Mouse (Mus musculus) cortical plate, adult 2 months (tissue): ENCODE data around the gene Peli2. TPM values are rescaled to one million over a fixed set of nuclear protein-coding genes. Genes with fewer than 3 reads are reported as not detected.

Experiments used
- H3K27ac ChIP-seq: fragments of 200-500 bp; 2 replicates; pipeline ENCODE4 v1.5.1; 2012; ENCODE audit warnings: low read length, control low read depth, inconsistent platforms; ENCODE audit not compliant: insufficient read depth
- H3K4me1 ChIP-seq: fragments of 200-500 bp; 2 replicates; pipeline ENCODE4 v1.6.1; 2011; ENCODE audit warnings: low read length; ENCODE audit not compliant: control insufficient read depth, insufficient read depth
- H3K4me3 ChIP-seq: fragments of 200-500 bp; 2 replicates; pipeline ENCODE4 v1.5.1; 2011; ENCODE audit warnings: mild to moderate bottlenecking, low read length, control low read depth; ENCODE audit not compliant: insufficient read depth
- CTCF ChIP-seq: fragments of 200-500 bp; IDR thresholded peaks from 2 replicates; pipeline ENCODE4 v1.5.1; 2011; ENCODE audit warnings: mild to moderate bottlenecking, control low read depth, low read length; ENCODE audit not compliant: insufficient read depth; ENCODE audit errors: extremely low read depth
- POLR2A ChIP-seq: fragments of 200-500 bp; IDR thresholded peaks from 2 replicates; pipeline ENCODE4 v1.6.1; 2011; ENCODE audit warnings: mild to moderate bottlenecking, low read length, control low read depth; ENCODE audit not compliant: insufficient read depth; ENCODE audit errors: extremely low read depth
- polyA plus RNA-seq: library from polyadenylated mRNA; depleted of rRNA; stranded (reverse); fragments of >200 nt; gene quantifications from 2 replicates; pipeline ENCODE4 v1.2.3, GENCODE M21; 2012

Gene Peli2
- polyA plus RNA-seq, 1 experiment = 14.0 TPM

DNA sequence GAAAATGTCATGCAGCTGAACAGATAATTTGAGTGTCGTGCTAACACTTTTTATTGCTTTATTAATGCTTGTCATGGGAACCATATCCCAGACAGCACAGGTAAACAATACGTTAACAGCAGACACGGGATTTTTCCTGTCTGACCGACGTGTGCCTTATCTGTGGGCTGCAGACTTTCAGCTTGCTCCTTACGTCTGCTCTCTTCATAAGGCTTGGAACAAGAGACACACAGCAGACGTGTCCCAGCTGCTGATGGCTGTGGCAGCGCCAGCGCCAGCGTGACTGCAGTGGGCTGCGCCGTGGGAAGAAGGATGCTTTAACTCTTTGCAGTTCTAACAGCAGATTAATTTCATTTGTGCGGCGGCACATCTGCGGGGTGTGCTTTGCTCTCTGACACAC is 86.5 kb downstream of the Peli2 start:
- Histone ChIP-seq H3K27ac (no peak overlapping the region), H3K4me1 (no peaks in the 10 kb centered on the region), H3K4me3 (no peak overlapping the region)
- TF ChIP-seq CTCF (no peak), POLR2A (0 out of 2 replicates have a peak, but pooled peaks have one; percentile 17)

DNA sequence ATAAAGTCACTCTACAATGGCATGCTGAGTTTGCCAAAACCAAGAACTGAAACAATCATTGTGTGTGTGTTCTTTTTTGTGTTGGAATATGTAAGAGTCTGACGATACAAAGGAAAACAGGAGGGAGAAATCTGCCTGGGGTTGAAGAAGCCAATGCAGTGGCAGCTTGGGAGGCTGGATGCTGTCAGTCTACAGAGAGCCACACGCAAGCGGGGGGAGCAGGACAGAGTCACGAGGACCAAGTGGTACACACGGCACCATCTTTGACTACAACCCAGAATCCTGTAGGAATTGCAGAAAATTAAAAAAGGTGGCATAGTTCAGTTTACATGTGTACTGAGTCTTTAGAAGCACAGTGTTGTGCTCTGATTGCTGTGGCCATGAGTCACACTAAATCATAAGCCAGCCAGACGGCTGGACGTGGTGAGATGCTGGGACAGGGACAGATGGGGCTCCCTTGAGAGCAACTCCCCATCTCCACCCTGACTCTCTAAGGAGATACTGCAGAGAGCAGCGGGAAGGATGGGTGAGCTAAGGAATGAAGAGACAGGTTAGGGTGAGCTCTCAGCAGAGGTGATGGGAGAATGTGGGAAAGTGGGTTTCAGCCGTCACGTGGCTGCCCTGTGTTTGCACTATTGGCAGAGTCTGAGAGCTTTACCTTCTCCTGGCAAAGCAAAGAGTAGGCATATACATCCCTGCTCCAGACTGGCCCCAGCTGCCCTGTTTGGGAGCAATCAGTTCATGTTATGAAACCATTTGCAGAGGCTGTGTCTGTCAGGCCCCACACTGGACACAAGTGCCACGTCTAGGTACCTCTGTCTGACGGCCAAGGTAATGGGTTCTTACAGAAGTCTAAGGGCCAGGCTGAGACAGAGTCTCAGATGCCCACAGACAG is 87.4 kb downstream of the Peli2 start:
- Histone ChIP-seq H3K27ac (no peak overlapping the region), H3K4me1 (peaks cover 2% of the 10 kb centered on the region), H3K4me3 (no peak overlapping the region)
- TF ChIP-seq CTCF (no peak), POLR2A (no peak)

DNA sequence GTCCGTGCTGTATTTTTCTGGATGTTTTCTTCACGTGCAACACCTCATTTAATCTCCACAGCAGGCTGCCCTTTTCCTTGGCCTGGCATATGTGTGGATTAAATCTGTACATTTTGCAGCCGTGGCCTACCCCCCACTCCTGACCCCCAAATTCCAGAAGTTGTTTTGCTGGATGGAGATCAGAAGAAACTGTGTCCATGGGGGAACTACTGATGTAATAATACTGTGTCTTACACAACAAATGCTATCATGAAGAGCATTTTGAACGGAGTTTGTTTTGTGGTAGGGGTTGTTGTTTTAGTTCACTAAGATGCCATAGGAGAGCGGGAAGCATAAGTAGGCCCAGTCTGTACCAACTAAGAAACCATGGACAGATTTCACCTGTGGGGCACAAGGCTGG is 88.8 kb downstream of the Peli2 start:
- H3K4me1 ChIP-seq = peaks cover 3% of the 10 kb centered on the region
- H3K4me3 ChIP-seq = no peak overlapping the region
- TF ChIP-seq POLR2A = no peak
- no peak for TF ChIP-seq CTCF
- H3K27ac ChIP-seq = no peak overlapping the region

DNA sequence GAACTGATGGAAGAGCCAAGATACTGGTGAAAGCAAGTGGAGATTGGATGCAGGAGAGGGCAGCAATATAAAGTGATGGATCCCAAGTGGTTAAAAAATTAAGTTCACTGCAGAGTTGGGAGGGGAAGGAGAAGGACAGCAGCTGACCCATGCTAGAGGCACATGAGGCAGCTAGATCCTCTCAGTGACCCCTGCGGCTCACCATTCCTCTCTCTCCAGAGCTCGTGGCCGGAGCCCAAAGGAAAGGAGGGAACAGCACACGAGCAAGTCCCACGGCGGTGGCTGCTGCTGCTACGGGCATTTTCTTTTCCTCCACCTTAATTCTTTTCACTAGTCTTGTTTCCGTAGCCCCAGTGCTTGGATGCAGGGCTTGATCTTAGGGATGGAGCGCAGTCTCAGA is 89.5 kb downstream of the Peli2 start:
- H3K4me1 ChIP-seq = peaks cover 3% of the 10 kb centered on the region
- TF ChIP-seq POLR2A = no peak
- no peak for TF ChIP-seq CTCF
- H3K4me3 ChIP-seq = no peak overlapping the region
- no peak overlapping the region for H3K27ac ChIP-seq

DNA sequence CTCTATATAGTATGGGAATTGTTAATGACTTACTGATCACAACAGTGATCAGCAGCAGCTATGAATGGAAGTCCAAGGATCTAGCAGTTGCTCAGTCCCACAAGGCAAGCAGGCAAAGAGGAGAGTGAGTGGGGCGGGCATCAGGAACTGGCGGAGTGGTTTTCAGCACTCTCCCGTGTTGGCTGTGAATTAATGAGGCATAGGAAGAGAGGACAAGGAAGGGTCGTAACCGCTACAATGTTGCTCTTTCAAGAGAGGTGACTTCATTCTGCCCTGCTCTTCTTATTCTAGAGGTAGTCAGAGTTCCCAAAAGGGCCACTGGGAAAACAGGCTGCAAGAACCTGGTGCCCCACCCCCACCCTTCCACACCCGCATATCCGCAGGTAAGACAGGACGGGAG is 90.9 kb downstream of the Peli2 start:
- peaks cover 3% of the 10 kb centered on the region for H3K4me1 ChIP-seq
- no peak for TF ChIP-seq CTCF
- TF ChIP-seq POLR2A = no peak
- H3K4me3 ChIP-seq = no peak overlapping the region
- H3K27ac ChIP-seq = no peak overlapping the region

DNA sequence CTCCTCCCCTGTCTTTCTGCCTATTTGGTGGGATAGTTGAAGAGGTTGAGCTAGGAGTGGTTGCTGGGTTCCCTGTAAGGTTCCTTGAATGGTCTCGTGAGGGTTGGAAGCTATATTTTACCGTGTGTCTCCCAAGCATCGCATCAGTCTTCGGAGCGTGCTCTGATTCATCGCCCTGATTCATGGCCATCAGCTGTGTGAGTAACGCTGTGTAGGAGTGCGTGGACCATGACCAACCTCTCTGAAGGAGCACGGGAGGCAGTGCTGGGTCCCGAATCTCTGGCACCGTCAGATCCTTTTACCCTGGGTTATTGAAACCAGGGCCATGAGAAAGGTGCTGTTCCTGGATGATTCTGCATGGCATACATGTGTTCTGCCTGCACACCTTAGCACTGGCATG is 92.2 kb downstream of the Peli2 start:
- Histone ChIP-seq H3K4me3 (no peak overlapping the region), H3K4me1 (peaks cover 3% of the 10 kb centered on the region), H3K27ac (no peak overlapping the region)
- TF ChIP-seq POLR2A (no peak), CTCF (no peak)

DNA sequence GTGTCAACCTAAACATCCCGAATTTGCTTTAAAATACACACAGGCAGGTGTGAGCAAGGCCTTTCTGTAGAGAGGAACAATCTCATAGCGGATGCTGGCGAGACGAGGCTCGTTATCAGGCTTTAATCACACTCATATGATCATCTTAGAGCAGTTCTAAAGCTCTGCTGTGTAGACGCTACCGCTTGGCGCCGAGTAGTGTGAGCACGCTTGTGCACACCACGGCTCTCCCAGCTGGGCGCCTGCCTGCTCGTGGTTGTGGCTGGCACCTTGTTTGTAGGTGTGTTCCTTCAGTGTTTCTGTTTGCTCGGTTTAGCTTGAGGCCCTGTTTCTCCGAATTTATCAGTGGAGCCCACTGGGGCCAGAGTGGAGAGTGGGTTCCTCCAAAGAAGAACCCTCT is 93.0 kb downstream of the Peli2 start:
- no peak overlapping the region for H3K4me3 ChIP-seq
- H3K4me1 ChIP-seq = peaks cover 3% of the 10 kb centered on the region
- TF ChIP-seq POLR2A (no peak), CTCF (no peak)
- no peak overlapping the region for H3K27ac ChIP-seq

DNA sequence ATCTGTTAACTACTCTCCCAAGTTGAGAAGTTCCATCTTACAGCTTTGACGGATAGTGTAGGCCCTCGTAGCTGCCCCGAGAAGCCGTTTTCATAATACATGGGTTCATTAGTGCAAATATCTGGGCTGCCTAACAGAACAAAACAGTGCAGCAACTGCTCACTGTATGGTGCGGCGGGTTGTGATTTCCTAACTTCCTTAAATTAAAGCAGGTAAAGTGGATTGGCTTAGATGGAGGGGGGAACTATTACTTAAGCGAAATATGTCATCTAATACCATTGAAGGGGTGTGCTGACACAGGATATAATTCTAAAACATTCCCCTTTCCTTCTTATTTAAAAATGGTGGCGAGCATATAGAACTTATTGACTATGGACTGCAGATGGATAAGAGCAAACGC is 101.4 kb downstream of the Peli2 start:
- Histone ChIP-seq H3K4me1 (peaks cover 4% of the 10 kb centered on the region), H3K4me3 (no peak overlapping the region), H3K27ac (no peak overlapping the region)
- TF ChIP-seq CTCF = no peak
- no peak for TF ChIP-seq POLR2A

DNA sequence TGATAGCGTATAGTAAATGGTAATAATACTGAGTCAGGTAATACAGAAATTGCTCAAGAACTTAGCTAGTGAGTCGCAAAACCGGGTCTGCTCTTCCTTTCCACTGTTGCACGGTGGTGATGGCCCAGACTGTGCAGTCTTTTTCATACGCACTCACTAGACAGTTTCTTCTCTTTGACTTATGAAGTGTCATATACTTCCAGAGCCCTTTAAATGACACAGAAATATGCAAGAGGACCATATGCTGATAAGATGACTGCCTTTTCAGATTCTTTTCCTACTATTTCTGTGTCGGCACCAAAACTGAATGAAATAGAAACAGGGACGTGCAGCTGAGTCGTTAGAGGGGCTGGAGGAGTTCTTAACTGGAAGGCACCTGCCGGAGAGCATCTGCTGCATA is 102.1 kb downstream of the Peli2 start:
- H3K27ac ChIP-seq = no peak overlapping the region
- H3K4me1 ChIP-seq = peaks cover 4% of the 10 kb centered on the region
- no peak overlapping the region for H3K4me3 ChIP-seq
- no peak for TF ChIP-seq POLR2A
- no peak for TF ChIP-seq CTCF

- no peak for TF ChIP-seq CTCF
- no peak for TF ChIP-seq POLR2A
- H3K4me3 ChIP-seq = no peak overlapping the region
- peaks cover 4% of the 10 kb centered on the region for H3K4me1 ChIP-seq
- no peak overlapping the region for H3K27ac ChIP-seq
Measured at GRCm38 (mm10) chr14:48224203-48224602, 103.6 kb downstream of the Peli2 start.

DNA sequence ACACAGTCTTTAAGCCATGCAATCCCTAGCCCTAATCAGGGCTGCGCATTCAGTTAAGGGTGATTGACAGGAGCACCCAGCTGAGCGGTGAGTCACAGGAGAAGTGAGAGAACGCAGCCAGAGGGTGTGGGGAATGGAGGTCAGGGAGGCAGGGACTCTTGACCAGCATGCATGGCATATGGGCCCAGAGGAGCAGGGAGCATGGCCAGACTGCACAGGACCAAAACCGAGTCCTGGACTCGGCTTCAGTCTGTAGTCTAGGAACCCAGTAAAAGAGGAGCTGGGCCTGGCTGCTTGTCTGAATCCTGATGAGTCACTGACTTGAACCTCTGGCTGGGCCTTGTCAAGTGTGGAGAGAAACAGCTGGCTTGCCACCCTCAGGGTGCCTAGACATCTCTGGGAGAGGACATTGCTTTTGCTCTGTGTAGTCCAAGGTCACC is 104.3 kb downstream of the Peli2 start:
- Histone ChIP-seq H3K4me1 (peaks cover 4% of the 10 kb centered on the region), H3K27ac (no peak overlapping the region), H3K4me3 (no peak overlapping the region)
- no peak for TF ChIP-seq CTCF
- TF ChIP-seq POLR2A = no peak
